Mouse (Mus musculus) cerebellum, adult 2 months (tissue): ENCODE results near the gene Aff1. TPM values are rescaled to one million over a fixed set of nuclear protein-coding genes. Genes with fewer than 3 reads are reported as not detected.

ENCODE experiments used
- DNase-seq, 2 experiments: peaks; one replicate each; pipeline ENCODE4 v3.0.0; 2021
- H3K27ac ChIP-seq: fragments of 200-500 bp; 2 replicates; pipeline ENCODE4 v1.5.1; 2012; ENCODE audit warnings: low read length, control low read depth, inconsistent platforms; ENCODE audit not compliant: insufficient read depth
- H3K27me3 ChIP-seq: fragments of 200-500 bp; 2 replicates; pipeline ENCODE4 v1.6.1; 2012; ENCODE audit warnings: inconsistent platforms, mild to moderate bottlenecking, low read length, moderate library complexity; ENCODE audit not compliant: control insufficient read depth, insufficient read depth
- H3K4me1 ChIP-seq: fragments of 200-500 bp; 2 replicates; pipeline ENCODE4 v1.6.1; 2011; ENCODE audit warnings: low read length; ENCODE audit not compliant: control insufficient read depth, insufficient read depth
- H3K4me3 ChIP-seq: fragments of 200-500 bp; replicated peaks from 2 replicates; pipeline ENCODE3; 2011; ENCODE audit warnings: mild to moderate bottlenecking, low read depth, low read length, control low read depth; ENCODE audit not compliant: insufficient read depth
- CTCF ChIP-seq: fragments of 200-500 bp; IDR thresholded peaks from 2 replicates; pipeline ENCODE4 v1.5.1; 2011; ENCODE audit warnings: low read depth, mild to moderate bottlenecking, control low read depth, low read length, moderate library complexity, borderline replicate concordance; ENCODE audit not compliant: insufficient read depth
- POLR2A ChIP-seq: fragments of 200-500 bp; IDR thresholded peaks from 2 replicates; pipeline ENCODE4 v1.6.1; 2011; ENCODE audit warnings: low read length, control low read depth, borderline replicate concordance; ENCODE audit not compliant: insufficient read depth
- WGBS: fragments of 180-500 bp; shearing (Covaris S2); methylation state at CpG from one replicate; pipeline ENCODE4 v1.1.7; 2018; 5-methylcytosine and 5-hydroxymethylcytosine counted together
- polyA plus RNA-seq: library from polyadenylated mRNA; depleted of rRNA; stranded (reverse); fragments of >200 nt; gene quantifications from 2 replicates; pipeline ENCODE4 v1.2.3, GENCODE M21; 2012

Aff1 gene
- polyA plus RNA-seq, 1 experiment = 9.3 TPM

DNA sequence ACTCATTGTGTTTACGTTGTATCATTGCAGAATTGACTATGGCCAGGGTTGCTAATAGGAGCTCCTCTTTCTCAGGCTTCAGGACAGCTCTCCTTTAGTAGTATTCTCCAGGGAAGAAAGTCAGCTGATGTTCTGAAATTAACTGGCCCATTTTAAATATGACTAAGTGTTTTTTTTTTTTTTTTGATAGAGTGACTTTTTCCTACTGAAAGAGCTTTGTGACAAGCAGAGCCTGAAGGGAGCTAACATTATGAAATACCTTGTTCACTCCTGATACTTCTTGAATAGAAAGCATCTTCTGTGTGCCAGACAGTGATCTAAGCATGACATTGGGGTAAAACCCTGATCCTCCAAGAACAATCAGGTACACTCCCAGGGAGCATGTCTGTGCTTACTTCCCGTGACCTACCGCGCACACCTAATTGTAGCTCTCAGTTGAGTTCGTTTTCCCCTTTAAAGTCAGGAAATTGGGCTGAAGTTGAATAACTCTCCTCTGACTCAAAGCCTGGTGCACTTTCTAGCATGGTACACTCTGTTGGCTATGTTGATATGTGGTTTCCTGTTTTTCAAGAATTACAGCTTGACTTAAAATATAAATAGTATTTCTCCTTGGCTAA lies 5.8 kb downstream of the Aff1 start:
- H3K4me3 ChIP-seq = no peak overlapping the region
- WGBS = 79% methylated on average over 5 of the region's 5 CpGs
- no peaks in the 10 kb centered on the region; the same call in 1 of the 2 replicates for H3K27me3 ChIP-seq
- no peak overlapping the region for H3K27ac ChIP-seq
- H3K4me1 ChIP-seq = no peaks in the 10 kb centered on the region
- no peak for DNase-seq
- no peak for TF ChIP-seq CTCF

DNA sequence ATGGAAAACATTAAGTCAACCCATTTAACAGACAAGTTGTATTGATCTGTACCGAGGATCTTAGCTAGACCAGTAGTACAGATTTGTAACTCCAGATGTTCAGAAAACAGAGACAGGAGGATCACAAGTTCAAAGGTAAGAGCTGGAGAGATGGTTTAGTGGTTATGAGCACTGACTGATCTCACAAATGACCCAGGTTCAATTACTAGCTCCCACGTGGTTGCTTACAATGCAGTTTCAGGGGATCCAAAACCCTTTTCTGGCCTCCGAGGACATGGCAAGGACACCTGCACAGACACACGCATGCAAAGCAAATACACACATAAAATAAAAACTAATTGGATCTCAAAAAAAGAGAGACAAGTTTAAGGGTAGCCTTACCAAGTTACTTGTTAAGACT lies 6.4 kb downstream of the Aff1 start:
- Histone ChIP-seq H3K4me1 (no peaks in the 10 kb centered on the region), H3K27me3 (no peaks in the 10 kb centered on the region), H3K27ac (no peak overlapping the region), H3K4me3 (no peak overlapping the region)
- TF ChIP-seq CTCF (no peak), POLR2A (no peak)
- WGBS = 86% methylated on average over 4 of the region's 4 CpGs
- no peak for DNase-seq

DNA sequence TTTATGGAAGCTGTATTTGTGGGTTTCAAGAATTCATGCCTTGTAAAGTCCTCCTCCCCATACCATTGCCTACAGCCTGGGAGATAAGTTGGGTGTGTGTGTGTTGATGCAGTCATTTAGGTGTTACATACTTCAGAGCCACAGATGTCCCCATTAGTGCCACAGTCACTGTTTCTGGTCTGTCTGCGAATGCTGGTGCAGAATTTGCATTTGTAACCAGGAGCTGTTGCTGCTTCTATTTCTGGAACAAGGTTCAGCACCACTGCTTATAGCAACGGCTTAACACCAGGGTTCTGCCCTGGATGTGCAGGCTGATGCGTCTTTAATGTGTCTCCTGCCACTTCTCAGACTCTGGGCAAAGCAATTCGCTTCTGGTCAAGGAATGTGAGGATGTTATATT lies 7.4 kb downstream of the Aff1 start:
- Histone ChIP-seq H3K4me3 (no peak overlapping the region), H3K27ac (no peak overlapping the region), H3K4me1 (no peaks in the 10 kb centered on the region), H3K27me3 (no peaks in the 10 kb centered on the region)
- TF ChIP-seq CTCF = no peak
- DNase-seq = no peak
- 32% methylated on average over 4 of the region's 4 CpGs for WGBS

DNA sequence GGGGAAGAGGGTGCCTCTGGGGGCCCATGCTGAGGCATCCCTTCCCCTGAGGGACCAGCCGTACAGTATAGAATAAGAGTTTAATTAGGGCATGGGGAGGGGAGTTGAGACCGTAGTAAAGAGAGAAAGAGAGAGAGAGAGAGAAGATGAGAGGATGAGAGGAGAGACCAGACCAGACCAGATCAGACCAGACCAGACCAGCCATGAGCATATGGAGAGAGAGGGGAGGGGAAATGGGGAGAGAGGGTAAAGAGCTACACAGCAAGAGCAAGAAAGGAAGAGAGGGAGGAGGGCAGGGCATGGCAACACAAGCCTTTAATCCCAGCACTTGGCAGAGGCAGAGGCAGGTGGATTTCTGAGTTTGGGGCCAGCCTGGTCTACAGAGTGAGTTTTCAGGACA lies 8.5 kb downstream of the Aff1 start:
- TF ChIP-seq POLR2A (no peak), CTCF (no peak)

DNA sequence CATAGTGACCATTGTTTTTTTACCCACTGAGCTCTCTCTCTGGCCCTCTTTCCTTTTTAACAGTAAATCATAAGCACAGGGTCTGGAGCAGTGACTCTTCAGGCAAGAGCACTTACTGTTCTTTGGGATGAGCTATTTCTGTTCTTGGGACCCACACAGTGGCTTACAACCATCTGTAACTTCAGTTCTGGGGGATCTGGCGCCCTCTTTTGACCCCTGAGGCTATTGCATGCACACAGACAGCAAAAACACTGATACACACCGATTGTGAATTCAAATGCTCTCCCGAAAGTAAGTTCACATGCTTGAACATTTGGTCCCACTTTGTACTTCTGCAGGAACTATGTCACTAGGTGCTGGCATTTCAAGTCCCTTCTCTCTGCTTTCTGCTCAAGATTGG lies 9.3 kb downstream of the Aff1 start:
- 73% methylated on average over 3 of the region's 3 CpGs for WGBS
- no peak overlapping the region for H3K4me3 ChIP-seq

More for the DNA sequence above, 8.5 kb downstream of the Aff1 start:
- Histone ChIP-seq H3K4me1 (no peaks in the 10 kb centered on the region), H3K27me3 (no peaks in the 10 kb centered on the region), H3K4me3 (no peak overlapping the region), H3K27ac (no peak overlapping the region)
- 78% methylated on average over 2 of the region's 2 CpGs for WGBS
- DNase-seq = no peak

DNA sequence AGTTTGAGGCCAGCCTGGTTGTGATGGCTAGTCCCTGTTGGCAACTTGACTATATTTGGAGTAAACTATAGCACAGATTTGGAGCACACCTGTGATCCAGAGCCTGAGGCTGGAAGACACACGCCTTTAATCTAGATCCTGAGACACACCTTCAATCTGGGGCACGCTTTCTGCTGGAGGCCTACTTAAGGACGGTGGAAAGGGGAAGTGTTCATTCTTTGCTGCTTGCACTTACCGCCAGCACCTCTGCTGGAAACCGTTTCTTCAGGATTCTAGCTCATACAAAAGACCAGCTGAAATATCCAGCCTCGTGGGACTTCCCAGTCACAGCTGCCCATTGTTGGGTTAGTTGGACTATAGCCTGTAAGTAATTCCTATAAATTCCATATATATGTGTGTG lies 10.4 kb downstream of the Aff1 start:
- H3K4me1 ChIP-seq = no peaks in the 10 kb centered on the region; the same call in 1 of the 2 replicates
- DNase-seq = no peak
- WGBS = 72% methylated on average over 6 of the region's 6 CpGs
- H3K27me3 ChIP-seq = no peaks in the 10 kb centered on the region
- TF ChIP-seq POLR2A (no peak), CTCF (no peak)
- no peak overlapping the region for H3K27ac ChIP-seq
- no peak overlapping the region for H3K4me3 ChIP-seq

More for the DNA sequence above, 9.3 kb downstream of the Aff1 start:
- Histone ChIP-seq H3K27ac (no peak overlapping the region), H3K27me3 (no peaks in the 10 kb centered on the region), H3K4me1 (no peaks in the 10 kb centered on the region; the same call in 1 of the 2 replicates)
- no peak for TF ChIP-seq CTCF
- no peak for TF ChIP-seq POLR2A
- no peak for DNase-seq

DNA sequence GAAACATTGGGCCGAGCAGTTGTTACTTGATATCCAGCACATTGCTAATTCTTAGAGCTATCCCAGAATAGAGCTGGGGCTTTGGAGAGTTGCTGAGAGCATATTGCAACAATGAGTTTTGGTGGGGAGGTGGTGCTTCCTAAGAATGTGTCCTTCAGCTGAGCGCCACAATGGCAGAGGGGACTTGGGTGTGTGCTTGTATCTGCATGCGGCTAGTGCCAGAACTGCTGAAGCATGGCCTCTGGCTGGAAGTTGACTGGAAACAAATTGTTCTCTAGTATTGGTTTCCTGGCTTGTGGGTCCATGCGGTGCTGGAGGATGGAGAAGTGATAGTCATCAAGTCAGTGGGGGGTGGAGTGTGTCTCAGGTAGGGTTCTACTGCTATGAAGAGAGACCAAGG lies 13.2 kb downstream of the Aff1 start:
- no peak for TF ChIP-seq POLR2A
- Histone ChIP-seq H3K4me3 (no peak overlapping the region), H3K27me3 (no peaks in the 10 kb centered on the region), H3K4me1 (no peaks in the 10 kb centered on the region; the same call in 1 of the 2 replicates), H3K27ac (no peak overlapping the region)
- 98% methylated on average over 4 of the region's 4 CpGs for WGBS
- no peak for DNase-seq

DNA sequence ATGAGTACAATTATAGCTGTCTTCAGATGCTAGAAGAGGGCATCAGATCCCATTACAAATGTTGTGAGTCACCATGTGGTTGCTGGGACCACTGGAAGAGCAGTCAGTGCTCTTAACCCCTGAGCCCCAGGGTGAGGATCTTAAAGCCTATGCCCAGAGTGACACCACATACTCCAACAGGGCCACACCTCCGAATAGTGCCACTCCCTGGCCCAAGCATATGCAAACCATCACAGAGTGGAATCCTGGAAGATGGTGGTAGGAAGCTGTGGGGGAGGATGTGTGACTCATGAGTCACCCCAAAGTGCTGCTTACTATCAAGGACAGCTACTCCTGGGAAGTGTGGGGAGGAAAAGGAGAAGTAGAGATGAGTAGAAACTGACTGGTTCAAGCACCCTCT lies 13.7 kb downstream of the Aff1 start:
- WGBS = 75% methylated on average over 1 of the region's 1 CpGs

More for the DNA sequence above, 13.7 kb downstream of the Aff1 start:
- Histone ChIP-seq H3K4me3 (no peak overlapping the region), H3K27ac (no peak overlapping the region), H3K27me3 (no peaks in the 10 kb centered on the region), H3K4me1 (no peaks in the 10 kb centered on the region; the same call in 1 of the 2 replicates)
- DNase-seq = no peak
- TF ChIP-seq POLR2A (no peak), CTCF (no peak)
